Mouse (Mus musculus): ENCODE data around the gene Mgea5. TPM values are rescaled to one million over a fixed set of nuclear protein-coding genes. Genes with fewer than 3 reads are reported as not detected.

Mgea5 gene
- polyA plus RNA-seq, 1 experiment: 2.3 TPM

GRCm38 (mm10) chr19:45760810-45761209 is 22.8 kb downstream of the Mgea5 start:
- no peaks in the 10 kb centered on the region for H3K4me1 ChIP-seq (ENCODE audit: control insufficient read depth)
- H3K27me3 ChIP-seq (ENCODE audit: control insufficient read depth): no peaks in the 10 kb centered on the region
- no peak overlapping the region for H3K4me3 ChIP-seq (replicated peaks)
- H3K36me3 ChIP-seq (ENCODE audit: control insufficient read depth): peaks cover 98% of the 10 kb centered on the region
- TF ChIP-seq GATA1 (IDR thresholded peaks at IDR 0.05; ENCODE audit: low read length) (no peak), TAL1 (IDR thresholded peaks at IDR 0.05; ENCODE audit: low read length) (no peak)
- H3K9me3 ChIP-seq (ENCODE audit: control insufficient read depth, low read length): no peaks in the 10 kb centered on the region

- Histone ChIP-seq H3K4me3 (replicated peaks) (no peak overlapping the region), H3K4me1 (ENCODE audit: control insufficient read depth) (peaks cover 2% of the 10 kb centered on the region), H3K9me3 (ENCODE audit: control insufficient read depth, low read length) (no peaks in the 10 kb centered on the region), H3K36me3 (ENCODE audit: control insufficient read depth) (peaks cover 98% of the 10 kb centered on the region), H3K27me3 (ENCODE audit: control insufficient read depth) (no peaks in the 10 kb centered on the region)
- TF ChIP-seq GATA1 (IDR thresholded peaks at IDR 0.05; ENCODE audit: low read length) (no peak), TAL1 (IDR thresholded peaks at IDR 0.05; ENCODE audit: low read length) (no peak)
Measured at GRCm38 (mm10) chr19:45758671-45759070, 25.0 kb downstream of the Mgea5 start.

- TF ChIP-seq TAL1 (IDR thresholded peaks at IDR 0.05; ENCODE audit: low read length) (no peak), GATA1 (IDR thresholded peaks at IDR 0.05; ENCODE audit: low read length) (no peak)
- no peak overlapping the region for H3K4me3 ChIP-seq (replicated peaks)
- no peaks in the 10 kb centered on the region for H3K9me3 ChIP-seq (ENCODE audit: control insufficient read depth, low read length)
- peaks cover 17% of the 10 kb centered on the region for H3K4me1 ChIP-seq (ENCODE audit: control insufficient read depth)
- no peaks in the 10 kb centered on the region for H3K27me3 ChIP-seq (ENCODE audit: control insufficient read depth)
- peaks cover 90% of the 10 kb centered on the region for H3K36me3 ChIP-seq (ENCODE audit: control insufficient read depth)
Measured at GRCm38 (mm10) chr19:45753551-45753950, 30.1 kb downstream of the Mgea5 start.

GRCm38 (mm10) chr19:45751881-45752280 is 31.8 kb downstream of the Mgea5 start:
- Histone ChIP-seq H3K27me3 (ENCODE audit: control insufficient read depth) (no peaks in the 10 kb centered on the region), H3K9me3 (ENCODE audit: control insufficient read depth, low read length) (no peaks in the 10 kb centered on the region), H3K4me3 (replicated peaks) (no peak overlapping the region), H3K36me3 (ENCODE audit: control insufficient read depth) (peaks cover 82% of the 10 kb centered on the region), H3K4me1 (ENCODE audit: control insufficient read depth) (peaks cover 31% of the 10 kb centered on the region)
- TF ChIP-seq GATA1 (IDR thresholded peaks at IDR 0.05; ENCODE audit: low read length) (no peak), TAL1 (IDR thresholded peaks at IDR 0.05; ENCODE audit: low read length) (no peak)

- TF ChIP-seq GATA1 (IDR thresholded peaks at IDR 0.05; ENCODE audit: low read length): no peak
- no peak for TF ChIP-seq TAL1 (IDR thresholded peaks at IDR 0.05; ENCODE audit: low read length)
- Histone ChIP-seq H3K9me3 (ENCODE audit: control insufficient read depth, low read length) (peaks cover 8% of the 10 kb centered on the region; the same call in 1 of the 2 replicates), H3K36me3 (ENCODE audit: control insufficient read depth) (peaks cover 58% of the 10 kb centered on the region), H3K4me3 (replicated peaks) (peak within 1 kb of the TSS; percentile 95), H3K4me1 (ENCODE audit: control insufficient read depth) (peaks cover 38% of the 10 kb centered on the region), H3K27me3 (ENCODE audit: control insufficient read depth) (peaks cover 22% of the 10 kb centered on the region)
Measured at GRCm38 (mm10) chr19:45749243-45750043, 34.2 kb downstream of the Mgea5 start, which contains the start of gene Npm3. Npm3 (minus strand) TSS chr19:45749591.

GRCm38 (mm10) chr19:45748691-45749242 is 34.9 kb downstream of the Mgea5 start:
- no peak for TF ChIP-seq TAL1 (IDR thresholded peaks at IDR 0.05; ENCODE audit: low read length)
- no peak for TF ChIP-seq GATA1 (IDR thresholded peaks at IDR 0.05; ENCODE audit: low read length)
- H3K36me3 ChIP-seq (ENCODE audit: control insufficient read depth): peaks cover 51% of the 10 kb centered on the region

GRCm38 (mm10) chr19:45748206-45748605 is 35.4 kb downstream of the Mgea5 start:
- Histone ChIP-seq H3K4me3 (replicated peaks) (peak overlapping the region; percentile 95), H3K27me3 (ENCODE audit: control insufficient read depth) (peaks cover 35% of the 10 kb centered on the region), H3K36me3 (ENCODE audit: control insufficient read depth) (peaks cover 46% of the 10 kb centered on the region), H3K4me1 (ENCODE audit: control insufficient read depth) (peaks cover 36% of the 10 kb centered on the region), H3K9me3 (ENCODE audit: control insufficient read depth, low read length) (peaks cover 11% of the 10 kb centered on the region; the same call in 1 of the 2 replicates)
- TF ChIP-seq TAL1 (IDR thresholded peaks at IDR 0.05; ENCODE audit: low read length) (no peak), GATA1 (IDR thresholded peaks at IDR 0.05; ENCODE audit: low read length) (no peak)

More at GRCm38 (mm10) chr19:45748691-45749242, 34.9 kb downstream of the Mgea5 start:
- Histone ChIP-seq H3K4me3 (replicated peaks) (peak overlapping the region; percentile 95), H3K27me3 (ENCODE audit: control insufficient read depth) (peaks cover 29% of the 10 kb centered on the region), H3K9me3 (ENCODE audit: control insufficient read depth, low read length) (peaks cover 11% of the 10 kb centered on the region; the same call in 1 of the 2 replicates), H3K4me1 (ENCODE audit: control insufficient read depth) (peaks cover 36% of the 10 kb centered on the region)

- no peak for TF ChIP-seq GATA1 (IDR thresholded peaks at IDR 0.05; ENCODE audit: low read length)
- no peak for TF ChIP-seq TAL1 (IDR thresholded peaks at IDR 0.05; ENCODE audit: low read length)
- Histone ChIP-seq H3K4me1 (ENCODE audit: control insufficient read depth) (peaks cover 36% of the 10 kb centered on the region), H3K9me3 (ENCODE audit: control insufficient read depth, low read length) (peaks cover 15% of the 10 kb centered on the region; the same call in 1 of the 2 replicates), H3K4me3 (replicated peaks) (no peak overlapping the region), H3K36me3 (ENCODE audit: control insufficient read depth) (peaks cover 37% of the 10 kb centered on the region), H3K27me3 (ENCODE audit: control insufficient read depth) (peaks cover 44% of the 10 kb centered on the region)
Measured at GRCm38 (mm10) chr19:45747028-45747867, 36.4 kb downstream of the Mgea5 start.
